Mouse (Mus musculus) cerebellum, adult 11-12 months (tissue): ENCODE data around the gene Erbin.

Source experiments
- DNase-seq: peaks from one replicate; pipeline ENCODE4 v3.0.0; 2022

The Erbin gene

GRCm38 (mm10) chr13:103910598-103910997 is 9.7 kb downstream of the Erbin start:
- DNase-seq = no peak

DNA sequence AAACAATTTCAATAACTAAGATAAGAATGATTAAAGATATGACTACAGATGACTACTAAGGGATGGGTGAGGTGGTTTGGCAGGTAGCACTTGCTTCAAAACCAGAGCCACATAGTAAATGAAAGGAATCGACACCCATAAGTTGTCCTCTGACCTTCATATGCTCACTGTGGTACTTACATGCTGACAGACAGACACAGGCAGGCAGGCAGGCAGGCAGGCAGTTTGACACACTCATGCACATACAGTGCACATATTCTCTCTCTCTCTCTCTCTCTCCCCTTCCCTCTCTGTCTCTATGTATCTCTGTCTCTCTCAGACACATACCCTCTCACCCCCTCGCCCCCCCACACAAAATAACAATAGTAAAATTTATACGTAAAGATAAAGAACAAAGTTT is 10.4 kb downstream of the Erbin start:
- DNase-seq = no peak

- no peak for DNase-seq
Observed at GRCm38 (mm10) chr13:103900015-103900414, 20.3 kb downstream of the Erbin start.

DNA sequence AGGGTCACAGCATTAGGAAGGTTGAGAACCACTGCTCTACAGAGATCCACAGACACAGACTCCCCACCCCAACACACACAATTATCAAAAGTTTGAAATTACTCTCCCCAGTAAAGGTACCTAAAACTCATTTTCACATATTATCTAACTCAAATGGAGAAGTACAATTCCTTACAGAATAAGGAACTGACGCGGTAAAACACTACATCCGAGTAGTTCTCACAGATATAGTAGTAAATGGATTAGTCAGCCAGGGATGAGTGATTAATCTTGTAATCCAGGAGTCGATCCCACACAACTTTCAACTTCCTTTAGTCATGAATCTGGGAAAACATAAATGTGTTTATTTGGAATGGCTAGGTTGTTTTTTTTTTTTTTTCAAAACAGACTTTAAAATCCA is 22.7 kb downstream of the Erbin start:
- DNase-seq = no peak

GRCm38 (mm10) chr13:103893065-103893464 is 27.2 kb downstream of the Erbin start:
- DNase-seq = no peak

DNA sequence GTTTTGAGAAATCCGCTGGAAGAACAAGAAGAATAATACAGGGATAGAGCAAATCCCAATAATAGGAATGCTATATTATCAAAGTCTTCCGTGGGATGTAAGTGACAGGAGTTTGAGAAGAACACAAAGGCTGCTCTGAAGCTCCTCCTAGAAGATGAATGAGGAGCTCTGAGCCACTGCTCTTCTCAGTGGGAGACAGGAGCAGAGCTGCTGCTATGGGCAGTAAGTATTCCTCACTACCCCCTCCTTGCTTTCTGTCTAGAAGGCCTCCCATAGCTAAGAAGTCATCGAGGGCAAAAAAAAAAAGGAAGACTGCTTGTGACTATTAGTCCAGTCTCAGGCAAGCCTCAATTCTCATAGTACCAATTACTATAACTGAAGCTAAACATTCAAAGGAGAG is 30.3 kb downstream of the Erbin start:
- DNase-seq = no peak

GRCm38 (mm10) chr13:103886503-103886902 is 33.8 kb downstream of the Erbin start:
- no peak for DNase-seq

DNA sequence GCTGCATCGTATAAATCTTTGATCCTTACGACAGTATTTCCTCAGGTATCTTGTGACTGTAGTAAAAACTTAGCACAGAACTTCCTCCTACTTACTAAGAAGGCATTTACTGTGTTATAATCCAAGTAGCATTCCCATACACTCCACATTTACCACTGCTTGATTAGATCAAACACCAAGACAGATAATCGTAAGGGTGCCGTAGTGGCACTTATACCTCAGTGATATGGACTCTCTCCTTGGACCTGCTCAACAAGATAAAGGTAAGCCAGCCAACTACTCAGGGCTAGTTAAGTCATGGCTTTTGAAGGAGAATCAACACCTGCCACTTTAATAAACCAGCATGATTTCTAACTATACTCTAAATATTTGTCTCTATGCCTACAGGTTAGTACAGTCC is 39.1 kb downstream of the Erbin start:
- DNase-seq = no peak

DNA sequence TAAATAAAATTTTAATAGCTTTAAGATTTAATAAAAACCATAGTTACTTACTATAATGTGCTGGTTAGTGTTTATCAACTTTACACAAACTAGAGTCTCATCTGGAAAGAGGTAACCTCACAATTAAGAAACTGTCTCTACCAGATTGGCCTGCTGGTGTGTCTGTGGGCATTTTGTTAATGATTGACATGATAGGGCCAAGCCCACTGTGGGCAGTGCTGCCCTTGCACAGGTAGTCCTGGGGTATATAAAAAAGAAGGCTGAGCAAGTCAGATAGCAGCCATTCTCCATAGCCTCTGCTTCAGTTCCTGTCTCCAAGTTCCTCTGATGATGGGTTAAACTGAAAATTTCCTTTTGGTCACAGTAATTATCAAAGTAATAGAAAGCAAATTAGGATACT is 43.6 kb downstream of the Erbin start:
- DNase-seq = no peak

DNA sequence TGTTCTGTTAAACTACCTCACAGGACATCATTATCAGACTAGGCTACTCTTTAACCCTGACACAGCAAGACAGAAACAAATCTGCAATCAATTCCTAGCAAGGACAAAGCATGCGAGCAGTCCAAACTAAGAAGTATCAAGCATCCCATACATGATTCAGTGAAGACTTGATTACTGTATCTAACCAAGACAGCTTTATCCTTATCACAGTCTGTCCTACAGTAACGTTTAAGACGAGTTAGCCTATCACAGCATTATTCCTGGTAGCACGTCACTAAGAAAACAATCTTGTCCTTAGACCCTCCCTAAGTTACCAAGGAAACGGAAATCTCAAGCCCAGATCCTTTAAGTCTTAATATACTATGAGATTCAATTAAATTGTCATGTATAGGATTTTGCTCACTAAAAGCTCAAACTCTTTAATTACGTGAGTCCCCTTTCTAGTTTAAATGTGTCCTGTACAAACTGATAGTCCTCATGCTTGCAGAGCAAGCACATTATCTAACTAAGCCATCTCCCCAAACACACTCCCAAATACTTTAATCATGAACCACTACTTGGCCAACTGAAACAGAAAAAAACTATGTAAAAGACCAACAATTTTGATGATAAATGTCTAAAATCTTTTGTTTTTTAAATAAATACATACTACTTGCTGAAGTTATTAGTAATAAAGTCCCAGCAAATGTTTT is 44.3 kb downstream of the Erbin start:
- DNase-seq = no peak

GRCm38 (mm10) chr13:103870786-103871185 is 49.5 kb downstream of the Erbin start:
- no peak for DNase-seq

GRCm38 (mm10) chr13:103870117-103870516 is 50.2 kb downstream of the Erbin start:
- no peak for DNase-seq

DNA sequence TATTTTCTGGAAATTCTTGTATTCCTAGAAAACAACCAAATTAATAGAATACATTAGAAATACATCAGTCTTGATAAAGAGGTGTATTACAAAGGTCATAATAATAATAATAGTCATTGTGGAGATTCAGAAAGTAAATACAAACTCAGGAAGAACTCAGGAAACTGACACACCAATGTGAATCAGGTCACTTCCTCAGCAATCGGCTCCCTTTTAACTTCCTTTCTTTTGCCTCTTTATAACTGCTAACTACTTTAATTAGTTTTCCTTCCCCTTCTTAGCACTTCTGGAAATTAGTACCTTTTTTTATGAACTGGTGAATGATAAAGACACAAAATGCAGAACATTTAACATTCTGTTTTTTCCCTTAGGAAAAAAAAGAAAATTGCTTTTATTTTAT is 51.4 kb downstream of the Erbin start:
- no peak for DNase-seq

GRCm38 (mm10) chr13:103862041-103862440 is 58.3 kb downstream of the Erbin start:
- DNase-seq = no peak

- DNase-seq = no peak
Observed at GRCm38 (mm10) chr13:103859041-103859440, 61.3 kb downstream of the Erbin start.

DNA sequence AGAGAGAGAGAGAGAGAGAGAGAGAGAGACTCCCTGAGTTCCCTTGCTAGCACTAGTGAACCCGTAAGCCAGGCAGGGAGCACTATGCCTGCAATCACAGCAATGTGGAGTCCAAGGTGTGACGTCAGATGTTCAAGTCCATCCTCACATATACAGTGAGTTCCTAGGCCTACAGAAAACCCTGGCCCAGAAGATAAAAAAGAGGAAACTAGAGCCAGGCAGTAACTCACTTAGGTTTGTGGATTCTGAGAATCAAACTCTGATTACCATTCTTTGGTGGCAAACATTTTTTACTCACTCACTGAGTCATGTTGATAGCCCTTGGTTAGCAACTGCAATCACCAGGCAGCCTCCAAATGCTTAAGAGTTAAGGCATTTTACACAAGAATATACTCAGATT is 72.7 kb downstream of the Erbin start:
- DNase-seq = no peak

GRCm38 (mm10) chr13:103841287-103842201 is 78.8 kb downstream of the Erbin start:
- no peak for DNase-seq

GRCm38 (mm10) chr13:103838619-103839018 is 81.7 kb downstream of the Erbin start:
- no peak for DNase-seq

DNA sequence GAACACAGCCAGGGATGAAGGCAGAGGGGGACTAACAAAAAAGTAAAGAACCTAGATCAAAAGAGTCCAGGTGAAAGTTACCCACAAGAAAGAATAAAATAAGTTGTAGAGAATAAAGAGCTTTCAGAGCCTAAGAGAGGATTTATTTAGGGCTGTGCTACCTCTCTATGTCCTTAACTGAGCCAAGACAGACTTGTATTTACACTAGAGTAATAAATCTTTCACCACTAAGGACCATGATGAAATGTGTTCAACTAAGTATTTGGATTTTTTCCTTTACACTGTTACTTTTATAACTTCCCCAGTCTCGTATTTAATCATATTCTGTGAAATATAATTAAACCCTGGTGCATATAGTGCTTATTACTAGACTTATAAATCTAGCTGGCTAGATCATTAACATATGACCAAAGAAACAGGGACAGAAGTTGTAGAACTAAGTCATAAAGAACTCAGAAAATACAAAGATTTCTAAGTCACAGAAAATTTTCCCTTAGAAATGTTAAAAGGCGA is 90.6 kb downstream of the Erbin start:
- no peak for DNase-seq

- no peak for DNase-seq
Observed at GRCm38 (mm10) chr13:103822270-103822669, 98.0 kb downstream of the Erbin start.

DNA sequence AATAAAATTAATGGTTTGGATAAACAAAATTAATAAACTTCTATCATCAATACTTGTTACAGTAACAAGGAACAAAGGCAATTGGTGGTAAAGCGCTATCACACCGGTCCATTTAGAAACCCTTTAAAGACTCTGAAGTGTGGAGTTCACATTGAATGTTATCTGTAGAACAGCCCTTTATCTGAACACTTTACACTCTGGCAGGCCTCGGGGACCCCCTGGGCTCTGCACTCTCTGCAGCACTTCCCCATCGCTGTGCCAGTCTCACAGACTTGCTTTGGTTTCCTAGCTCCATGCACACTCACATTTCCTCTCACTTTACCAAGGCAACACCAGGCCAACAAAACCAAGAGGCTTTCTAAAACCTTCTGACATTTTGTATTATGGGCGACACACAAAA is 100.9 kb downstream of the Erbin start:
- DNase-seq = no peak

- no peak for DNase-seq
Observed at GRCm38 (mm10) chr13:103817935-103818334, 102.4 kb downstream of the Erbin start.

DNA sequence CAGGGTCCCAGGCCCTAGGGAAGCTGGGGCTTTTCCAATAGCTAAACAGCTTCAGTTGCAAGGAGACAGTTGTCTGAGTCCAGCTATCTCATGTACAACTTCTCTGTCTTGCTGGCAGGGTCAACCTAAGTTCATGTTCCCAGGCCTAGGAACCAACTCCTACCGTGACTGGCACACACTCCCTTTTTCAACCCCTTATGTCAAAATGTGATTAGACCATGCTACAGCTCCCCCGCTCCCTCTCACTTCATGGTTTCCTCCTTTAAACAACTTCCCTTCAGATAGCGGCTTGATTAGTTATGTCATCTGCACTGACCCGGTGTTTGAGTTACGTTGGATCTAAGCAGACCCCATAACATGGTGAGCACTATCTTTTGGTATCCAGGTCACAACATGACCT is 112.8 kb downstream of the Erbin start:
- no peak for DNase-seq

DNA sequence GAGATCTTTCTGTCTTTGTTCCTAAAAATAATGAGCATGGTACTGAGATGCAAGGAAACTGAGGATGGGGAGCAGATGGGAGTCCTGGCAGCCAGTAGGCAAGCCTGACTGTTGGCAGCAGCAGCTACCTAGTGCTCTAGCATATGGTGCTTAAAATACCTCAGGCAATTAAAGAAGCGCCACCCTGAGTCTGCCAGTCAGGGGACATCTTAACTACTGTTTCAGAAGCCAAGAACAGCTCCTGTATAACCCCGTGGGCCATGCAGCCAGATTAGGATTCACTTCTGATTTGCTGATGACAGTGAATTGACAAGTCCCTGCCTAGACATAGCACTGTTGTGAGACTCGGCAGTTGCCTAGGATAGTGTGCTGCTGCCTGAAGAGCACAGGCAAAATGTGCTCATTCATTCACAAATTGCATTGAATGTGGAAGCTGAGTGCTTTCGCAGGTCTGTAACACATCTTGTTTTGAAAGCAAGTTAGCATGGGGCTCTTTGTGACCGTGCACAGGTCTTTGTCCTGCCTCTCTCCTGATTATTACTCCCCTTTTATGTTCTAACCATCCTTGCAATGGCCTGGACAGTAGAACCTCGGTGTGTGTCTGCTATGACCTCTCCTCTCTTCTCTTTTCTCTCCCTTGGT is 114.0 kb downstream of the Erbin start:
- peak; percentile 81 for DNase-seq
